Mouse (Mus musculus) neural tube, embryonic 11.5 days (tissue): ENCODE data around the gene Tead1. TPM values are rescaled to one million over a fixed set of nuclear protein-coding genes. Genes with fewer than 3 reads are reported as not detected.

Source experiments
- ATAC-seq: fragments of 200-750 bp; cut with Nextera tagmentation; 2 replicates; pipeline ENCODE4 v1.8.0; 2017; ENCODE audit warnings: moderate number of reproducible peaks, mild to moderate bottlenecking, moderate TSS enrichment, moderate library complexity; ENCODE audit not compliant: insufficient read depth, low FRiP score, low TSS enrichment
- DNase-seq: peaks from one replicate; pipeline ENCODE4 v3.0.0-alpha.2; 2015; ENCODE audit warnings: low spot score
- H3K27ac ChIP-seq: fragments of 300-500 bp; sonication (generic); 2 replicates; pipeline ENCODE4 v1.5.1; 2014; ENCODE audit warnings: low read depth, mild to moderate bottlenecking, low read length
- H3K27me3 ChIP-seq: fragments of 300-500 bp; sonication (generic); 2 replicates; pipeline ENCODE4 v1.6.1; 2014; ENCODE audit warnings: mild to moderate bottlenecking, low read length, mixed read lengths; ENCODE audit not compliant: control insufficient read depth, insufficient read depth
- H3K36me3 ChIP-seq: fragments of 300-500 bp; sonication (generic); 2 replicates; pipeline ENCODE4 v1.6.1; 2014; ENCODE audit warnings: mild to moderate bottlenecking, low read length, moderate library complexity, mixed read lengths; ENCODE audit not compliant: control insufficient read depth, insufficient read depth
- H3K4me1 ChIP-seq: fragments of 300-500 bp; sonication (generic); 2 replicates; pipeline ENCODE4 v1.6.1; 2014; ENCODE audit warnings: low read length, mixed read lengths; ENCODE audit not compliant: control insufficient read depth, insufficient read depth
- H3K4me2 ChIP-seq: fragments of 300-500 bp; sonication (generic); 2 replicates; pipeline ENCODE4 v1.6.1; 2014; ENCODE audit warnings: low read depth, mild to moderate bottlenecking, moderate library complexity
- H3K4me3 ChIP-seq: fragments of 300-500 bp; sonication (generic); 2 replicates; pipeline ENCODE4 v1.5.1; 2014; ENCODE audit warnings: low read depth, low read length
- H3K9ac ChIP-seq: fragments of 300-500 bp; sonication (generic); 2 replicates; pipeline ENCODE4 v1.6.1; 2014; ENCODE audit warnings: mild to moderate bottlenecking, low read length
- H3K9me3 ChIP-seq: fragments of 300-500 bp; sonication (generic); 2 replicates; pipeline ENCODE4 v1.6.1; 2016; ENCODE audit warnings: low read length; ENCODE audit not compliant: control insufficient read depth
- WGBS: fragments of 180-500 bp; shearing (Covaris S2); extraction: QIAGEN DNeasy Blood & Tissue Kit; methylation state at CpG from one replicate; pipeline ENCODE4 v1.1.7; 2014; 5-methylcytosine and 5-hydroxymethylcytosine counted together
- polyA plus RNA-seq: library from polyadenylated mRNA; unstranded; fragments of >200 nt; fragmentation: Nextera tagmentation; extraction: Ambion mirVana; gene quantifications from 2 replicates; pipeline ENCODE4 v1.2.1, GENCODE M21; 2014

The Tead1 gene
- polyA plus RNA-seq, 1 experiment from 2014 or later = 13.2 TPM

- no peak for ATAC-seq
- no peaks in the 10 kb centered on the region for H3K27me3 ChIP-seq
- H3K36me3 ChIP-seq = peaks cover 2% of the 10 kb centered on the region; the same call in 1 of the 2 replicates
- no peak for DNase-seq
- H3K27ac ChIP-seq = no peak overlapping the region
- H3K4me2 ChIP-seq = no peak overlapping the region
- H3K9ac ChIP-seq = no peak overlapping the region
- 96% methylated on average over 8 of the region's 8 CpGs for WGBS
- H3K4me1 ChIP-seq = no peaks in the 10 kb centered on the region
- H3K4me3 ChIP-seq = no peak overlapping the region
- H3K9me3 ChIP-seq = no peaks in the 10 kb centered on the region
These were observed 185.1 kb downstream of the Tead1 start for GRCm38 (mm10) chr7:112864188-112864587.

GRCm38 (mm10) chr7:112865739-112866138, 186.6 kb downstream of the Tead1 start:
- DNase-seq = peak; percentile 68
- H3K27ac ChIP-seq = no peak overlapping the region

GRCm38 (mm10) chr7:112868551-112869465, 189.7 kb downstream of the Tead1 start:
- 53% methylated on average over 7 of the region's 8 CpGs for WGBS
- DNase-seq (peak; percentile 74), ATAC-seq (peak; percentile 60)
- Histone ChIP-seq H3K27ac (no peak overlapping the region), H3K36me3 (no peaks in the 10 kb centered on the region; the same call in 1 of the 2 replicates), H3K9ac (no peak overlapping the region), H3K4me2 (no peak overlapping the region), H3K4me1 (no peaks in the 10 kb centered on the region), H3K27me3 (no peaks in the 10 kb centered on the region), H3K4me3 (no peak overlapping the region), H3K9me3 (no peaks in the 10 kb centered on the region)

More at GRCm38 (mm10) chr7:112865739-112866138, 186.6 kb downstream of the Tead1 start:
- Histone ChIP-seq H3K36me3 (peaks cover 2% of the 10 kb centered on the region), H3K9ac (no peak overlapping the region), H3K4me3 (no peak overlapping the region), H3K27me3 (no peaks in the 10 kb centered on the region), H3K9me3 (no peaks in the 10 kb centered on the region), H3K4me1 (no peaks in the 10 kb centered on the region), H3K4me2 (no peak overlapping the region)
- 20% methylated on average over 2 of the region's 2 CpGs for WGBS
- no peak for ATAC-seq

- Histone ChIP-seq H3K27ac (no peak overlapping the region), H3K4me3 (no peak overlapping the region), H3K27me3 (no peaks in the 10 kb centered on the region), H3K9me3 (no peaks in the 10 kb centered on the region), H3K4me1 (0 out of 2 replicates have a peak, but pooled peaks cover 1% of the 10 kb centered on the region), H3K36me3 (no peaks in the 10 kb centered on the region; the same call in 1 of the 2 replicates), H3K9ac (no peak overlapping the region), H3K4me2 (no peak overlapping the region)
- WGBS = 94% methylated on average over 7 of the region's 7 CpGs
- DNase-seq (no peak), ATAC-seq (no peak)
These were observed 192.6 kb downstream of the Tead1 start for GRCm38 (mm10) chr7:112871752-112872151.

- DNase-seq (no peak), ATAC-seq (no peak)
- WGBS = 87% methylated on average over 9 of the region's 9 CpGs
- Histone ChIP-seq H3K4me3 (no peak overlapping the region), H3K27me3 (no peaks in the 10 kb centered on the region), H3K4me1 (0 out of 2 replicates have a peak, but pooled peaks cover 6% of the 10 kb centered on the region), H3K9ac (no peak overlapping the region), H3K9me3 (no peaks in the 10 kb centered on the region), H3K27ac (no peak overlapping the region), H3K4me2 (no peak overlapping the region), H3K36me3 (no peaks in the 10 kb centered on the region; the same call in 1 of the 2 replicates)
These were observed 193.5 kb downstream of the Tead1 start for GRCm38 (mm10) chr7:112872435-112873196.

GRCm38 (mm10) chr7:112876128-112876527, 197.0 kb downstream of the Tead1 start:
- H3K9ac ChIP-seq = no peak overlapping the region
- no peaks in the 10 kb centered on the region for H3K36me3 ChIP-seq
- no peaks in the 10 kb centered on the region for H3K9me3 ChIP-seq
- H3K4me2 ChIP-seq = no peak overlapping the region
- H3K27me3 ChIP-seq = no peaks in the 10 kb centered on the region
- DNase-seq (no peak), ATAC-seq (no peak)
- H3K4me1 ChIP-seq = 0 out of 2 replicates have a peak, but pooled peaks cover 6% of the 10 kb centered on the region
- H3K4me3 ChIP-seq = no peak overlapping the region
- H3K27ac ChIP-seq = no peak overlapping the region
- 91% methylated on average over 10 of the region's 10 CpGs for WGBS

GRCm38 (mm10) chr7:112883791-112884274, 204.7 kb downstream of the Tead1 start:
- peak overlapping the region; percentile 73 for H3K27ac ChIP-seq
- no peak overlapping the region for H3K4me2 ChIP-seq
- WGBS = 13% methylated on average over 8 of the region's 8 CpGs
- no peak overlapping the region for H3K9ac ChIP-seq
- DNase-seq = peak; percentile 72
- ATAC-seq = peak; percentile 93
- H3K9me3 ChIP-seq = no peaks in the 10 kb centered on the region
- H3K4me1 ChIP-seq = peaks cover 14% of the 10 kb centered on the region
- no peaks in the 10 kb centered on the region for H3K27me3 ChIP-seq
- H3K4me3 ChIP-seq = no peak overlapping the region
- H3K36me3 ChIP-seq = no peaks in the 10 kb centered on the region

GRCm38 (mm10) chr7:112885546-112885945, 206.4 kb downstream of the Tead1 start:
- Histone ChIP-seq H3K4me2 (no peak overlapping the region), H3K4me1 (peaks cover 14% of the 10 kb centered on the region), H3K9me3 (no peaks in the 10 kb centered on the region), H3K36me3 (no peaks in the 10 kb centered on the region; the same call in 1 of the 2 replicates), H3K27ac (no peak overlapping the region), H3K4me3 (no peak overlapping the region), H3K9ac (no peak overlapping the region), H3K27me3 (no peaks in the 10 kb centered on the region)
- WGBS = 67% methylated on average over 8 of the region's 8 CpGs
- DNase-seq = no peak
- ATAC-seq = no peak
